Mouse (Mus musculus) c-Kit-positive CD71-positive TER-119-positive erythroid progenitor cells, embryonic 14.5 days (primary cell): Measurements from ENCODE around the gene Mxd4.

ENCODE experiments used
- DNase-seq: peaks from one replicate; pipeline ENCODE4 v3.0.0-alpha.2; 2013; ENCODE audit warnings: low spot score

The Mxd4 gene

DNA sequence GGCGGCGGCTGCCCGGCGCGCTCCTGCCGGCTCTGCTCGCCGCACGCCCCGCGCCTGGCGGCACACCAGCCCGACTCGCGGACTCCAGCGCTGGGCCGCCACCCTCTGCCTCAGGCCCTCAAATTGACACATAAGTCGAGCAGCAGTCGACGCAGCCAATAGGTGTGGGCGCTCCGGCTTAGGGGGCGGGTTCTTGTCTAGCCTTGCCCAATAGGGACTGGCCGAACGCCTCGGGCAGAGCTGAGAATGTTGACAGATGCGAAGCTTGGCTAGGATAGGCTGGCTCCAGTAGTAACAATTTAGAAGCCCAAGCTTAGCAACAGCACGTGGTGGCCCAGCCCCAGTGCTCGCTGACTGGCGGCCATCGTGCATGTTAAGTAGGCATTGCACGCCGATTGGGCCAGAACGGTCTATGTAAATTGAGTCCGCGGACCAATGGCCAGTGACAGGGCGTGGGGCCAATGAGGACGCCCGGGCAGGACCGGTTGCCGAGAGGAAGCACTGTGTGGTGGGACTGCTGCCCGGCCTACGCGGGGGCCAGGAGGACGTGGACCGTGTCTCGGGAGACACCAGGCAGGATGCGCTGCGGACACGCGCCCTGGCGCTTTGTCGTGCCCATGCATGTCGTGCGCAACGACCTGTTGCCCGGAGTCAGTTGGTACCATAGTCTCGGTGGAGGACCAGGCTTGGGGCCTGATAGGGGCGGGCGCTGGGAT lies at the start of gene Mxd4:
Gene Mxd4, minus strand, starts transcription at position 120 of the 716 bp plus-strand sequence.
- DNase-seq = peak; percentile 96

DNA sequence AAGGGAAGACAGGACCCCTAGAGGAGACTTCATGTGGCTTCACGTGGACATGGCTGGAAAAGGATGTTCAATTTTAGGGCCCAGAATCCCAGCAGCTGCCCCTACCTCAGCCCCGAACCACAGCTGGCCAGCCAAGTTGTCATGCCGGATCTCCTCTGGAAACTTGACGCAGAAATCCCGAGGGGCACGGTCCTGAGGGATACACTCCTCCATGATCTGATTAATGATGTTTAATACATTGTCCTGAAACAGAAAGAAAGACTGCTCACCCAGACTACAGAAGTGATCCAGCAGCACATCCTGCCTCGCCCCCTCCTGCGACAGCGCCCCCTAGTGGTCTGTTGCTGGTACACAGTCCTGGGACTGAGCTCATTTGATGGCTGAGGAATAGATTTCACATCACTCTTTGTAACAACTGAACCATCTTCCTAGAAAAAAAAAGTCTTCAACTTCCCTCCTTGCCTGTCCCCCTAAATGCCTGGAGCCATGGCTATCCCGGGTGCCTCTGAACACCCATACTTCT lies 48.4 kb upstream of the Mxd4 start:
- peak; percentile 41 for DNase-seq

DNA sequence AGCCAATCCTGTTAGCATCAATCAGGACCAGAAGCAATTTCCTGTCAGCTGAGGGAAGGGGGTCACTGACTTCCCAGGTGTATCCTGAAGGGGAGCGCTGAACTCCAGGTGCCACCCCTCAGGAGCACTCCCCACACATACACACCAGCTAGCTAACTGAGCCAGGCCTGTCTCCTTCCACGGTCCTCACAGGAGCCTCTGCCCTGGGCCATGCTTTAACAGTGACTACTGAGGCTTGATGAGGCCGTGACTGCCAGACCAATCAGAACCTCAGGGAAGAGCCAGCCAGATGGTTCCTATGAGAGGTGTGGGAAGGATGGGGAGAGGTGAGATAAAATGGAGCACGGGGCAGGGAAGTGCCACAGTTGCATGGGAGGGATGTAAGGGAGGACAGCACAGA lies 47.5 kb upstream of the Mxd4 start:
- no peak for DNase-seq

DNA sequence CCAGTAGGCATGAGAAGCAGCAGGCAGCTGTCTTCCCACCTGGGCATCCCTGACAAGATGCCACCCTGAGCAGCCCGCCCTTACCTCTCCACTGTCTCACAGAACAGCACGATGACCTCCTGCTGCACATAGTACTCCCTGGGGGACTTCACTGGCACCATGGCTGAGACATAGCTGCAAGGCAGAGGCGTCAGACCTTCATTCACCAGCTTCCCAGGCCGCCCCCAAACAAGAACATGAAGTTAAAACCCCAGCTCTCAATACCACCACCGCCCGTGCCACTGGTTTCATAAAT lies 45.6 kb upstream of the Mxd4 start:
- DNase-seq = no peak

DNA sequence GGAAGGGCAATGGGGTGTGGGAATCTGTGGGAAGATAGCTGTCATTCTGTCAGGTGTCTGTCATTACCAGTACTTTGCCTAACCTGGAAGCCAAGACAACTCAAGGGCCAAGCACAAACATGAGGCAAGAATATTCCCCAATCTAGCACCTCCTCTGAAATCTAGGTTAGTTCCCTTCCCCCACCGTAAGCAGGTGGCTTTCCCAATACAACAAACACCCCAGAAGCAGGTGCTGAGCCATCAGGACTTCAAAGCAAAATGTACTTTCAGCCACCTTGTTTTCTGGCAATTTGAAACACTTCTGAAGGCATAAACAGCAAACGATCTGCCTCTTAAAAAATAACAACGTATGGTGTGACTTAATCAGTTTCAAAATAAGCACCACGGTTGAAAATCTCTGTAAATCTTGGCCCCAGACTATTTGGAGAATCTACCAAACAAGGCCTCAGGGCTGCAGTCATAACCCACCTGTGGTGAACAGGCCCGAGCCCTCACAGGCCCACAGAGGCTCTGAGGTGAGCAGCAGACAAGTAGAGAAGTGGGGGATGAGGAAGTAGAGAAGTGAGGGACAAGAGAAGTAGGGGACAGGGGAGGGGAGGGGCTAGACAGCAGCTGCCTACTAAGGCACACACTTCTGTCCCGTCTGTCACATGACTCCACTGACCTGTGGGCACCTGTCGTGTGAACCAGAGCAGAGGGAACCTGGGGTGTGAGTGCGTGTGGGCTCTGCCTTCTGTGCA lies 45.1 kb upstream of the Mxd4 start:
- no peak for DNase-seq

DNA sequence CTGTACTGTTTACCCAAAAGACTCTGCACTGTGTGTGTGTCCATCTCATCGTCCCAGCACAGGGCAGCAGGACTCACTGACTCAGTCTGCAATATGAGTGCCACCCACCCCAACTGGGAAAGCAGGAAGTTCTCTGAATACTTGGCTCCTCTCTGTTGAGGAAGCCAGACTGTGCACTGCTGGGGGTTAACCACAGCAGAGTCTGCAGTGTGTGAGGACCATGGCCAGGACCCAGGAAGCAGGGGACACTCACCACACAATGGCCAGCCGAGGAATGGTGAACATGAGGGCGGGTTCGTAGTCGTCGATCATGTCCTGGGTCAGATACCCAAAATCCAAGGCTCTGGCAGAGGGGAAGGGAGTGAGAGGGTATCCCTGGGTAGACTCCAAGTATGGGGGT lies 44.4 kb upstream of the Mxd4 start:
- no peak for DNase-seq

DNA sequence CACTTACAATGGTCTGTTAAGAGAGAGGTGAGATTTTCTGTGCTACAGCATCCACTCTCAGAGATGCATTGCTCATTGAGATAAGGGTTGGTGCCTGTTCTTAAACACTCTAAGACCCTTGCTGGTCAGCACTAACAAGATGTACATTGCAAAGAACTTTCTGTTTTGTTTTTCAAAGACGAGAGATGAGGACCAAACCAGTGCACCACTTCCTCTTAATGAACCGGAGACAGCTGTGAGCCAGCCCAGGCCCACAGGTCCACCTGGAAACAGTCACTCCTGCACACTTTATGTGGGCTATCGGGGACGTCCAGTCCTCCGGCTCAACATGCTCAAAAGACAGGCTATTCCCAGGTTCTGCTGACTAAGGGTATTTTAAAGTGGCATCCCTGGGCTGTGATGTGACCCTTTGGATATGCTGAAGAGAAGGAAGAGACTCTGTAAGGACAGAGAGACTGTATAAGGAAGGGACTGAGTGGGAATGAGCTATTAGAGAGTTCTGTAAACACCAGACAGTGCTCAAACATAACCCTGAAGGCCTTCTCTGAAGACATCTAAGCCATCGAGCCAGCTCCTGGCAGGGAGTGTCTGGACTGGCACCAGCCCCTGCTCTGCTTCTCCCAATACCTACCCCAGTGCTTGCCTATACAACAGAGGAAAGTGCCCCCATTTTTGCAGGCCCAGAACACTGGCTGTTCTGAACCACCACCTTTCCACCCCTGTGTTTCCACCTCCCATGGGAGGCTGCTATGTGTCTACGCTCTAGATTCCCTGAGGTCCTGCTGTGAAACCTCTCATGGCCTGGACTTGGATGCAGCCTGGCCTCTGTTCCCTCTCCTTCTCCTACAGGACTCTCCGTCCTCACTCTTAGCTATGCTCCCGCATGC lies 43.3 kb upstream of the Mxd4 start:
- no peak for DNase-seq

DNA sequence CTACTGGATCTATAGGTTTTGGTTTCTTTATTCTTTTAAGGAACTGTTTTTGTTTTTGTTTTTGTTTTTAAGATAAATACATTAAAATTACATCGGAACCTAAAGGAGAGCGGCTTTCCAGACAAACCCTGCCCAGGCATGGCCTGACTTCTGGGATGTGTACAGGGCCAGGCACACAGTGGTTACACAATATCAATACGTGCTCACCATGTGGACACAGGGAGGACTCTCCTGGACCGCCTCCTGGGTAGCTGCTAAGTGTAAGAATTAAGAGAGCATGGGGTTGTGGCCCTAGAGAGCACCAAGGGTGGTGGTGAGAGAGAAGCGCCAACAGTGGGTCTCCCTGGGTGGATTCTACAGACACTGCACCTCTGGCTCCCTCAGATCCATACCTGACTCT lies 42.0 kb upstream of the Mxd4 start:
- DNase-seq = no peak

DNA sequence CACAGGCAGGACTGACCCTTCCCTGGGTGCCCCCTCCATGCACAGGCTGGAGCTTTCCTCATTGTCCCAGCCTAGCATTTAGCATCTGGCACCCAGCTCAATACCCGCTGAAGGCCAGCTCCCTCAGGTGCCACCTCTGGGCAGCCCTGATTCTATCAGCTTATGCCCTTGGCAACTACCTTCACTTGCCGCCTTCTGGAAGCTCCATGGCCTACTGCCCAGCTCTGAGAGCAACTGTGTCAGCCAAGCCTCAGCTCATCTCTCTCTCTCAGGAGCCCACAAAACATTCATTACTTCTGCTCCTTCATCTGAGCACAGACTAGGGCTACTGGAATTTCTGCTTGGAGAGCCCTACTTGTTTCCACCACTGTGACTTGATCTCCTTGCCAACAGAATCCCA lies 38.0 kb upstream of the Mxd4 start:
- no peak for DNase-seq

DNA sequence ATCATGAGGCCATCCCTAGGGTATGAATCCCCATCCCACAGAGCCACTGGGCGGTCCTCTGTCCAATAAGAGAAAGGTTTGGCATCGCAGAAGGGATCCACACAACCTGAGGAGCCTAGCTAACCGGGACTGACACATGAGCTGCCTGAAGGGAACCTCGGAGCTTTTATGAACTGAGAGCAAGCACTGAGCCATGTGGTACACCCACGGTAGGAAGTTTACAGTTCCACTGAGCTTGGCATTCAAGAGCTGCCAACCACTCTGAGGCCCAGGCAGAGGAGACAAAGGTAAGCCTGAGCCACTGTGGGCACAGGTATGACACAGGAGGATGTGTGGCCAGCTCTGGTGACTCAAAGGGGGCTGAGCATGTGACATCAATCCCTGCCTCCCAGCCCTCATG lies 37.0 kb upstream of the Mxd4 start:
- no peak for DNase-seq

DNA sequence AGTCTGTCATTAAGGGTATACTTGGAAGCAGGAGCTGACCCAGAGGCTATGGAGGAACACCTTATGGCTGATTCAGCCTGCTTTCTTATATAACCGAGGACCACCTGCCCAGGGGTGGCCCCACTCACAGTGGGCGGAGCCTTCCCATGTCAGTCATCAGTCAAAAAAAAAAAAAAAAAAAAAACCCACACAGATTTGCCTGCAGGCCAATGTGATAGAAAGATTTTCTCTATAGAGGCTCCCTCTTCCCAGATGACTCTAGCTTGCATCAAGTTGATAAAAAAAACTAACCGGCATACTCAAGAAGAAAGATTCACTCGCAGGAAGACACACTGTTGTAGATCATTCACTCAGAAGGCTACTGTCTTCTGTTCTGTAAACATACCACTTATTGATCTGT lies 32.5 kb upstream of the Mxd4 start:
- no peak for DNase-seq

DNA sequence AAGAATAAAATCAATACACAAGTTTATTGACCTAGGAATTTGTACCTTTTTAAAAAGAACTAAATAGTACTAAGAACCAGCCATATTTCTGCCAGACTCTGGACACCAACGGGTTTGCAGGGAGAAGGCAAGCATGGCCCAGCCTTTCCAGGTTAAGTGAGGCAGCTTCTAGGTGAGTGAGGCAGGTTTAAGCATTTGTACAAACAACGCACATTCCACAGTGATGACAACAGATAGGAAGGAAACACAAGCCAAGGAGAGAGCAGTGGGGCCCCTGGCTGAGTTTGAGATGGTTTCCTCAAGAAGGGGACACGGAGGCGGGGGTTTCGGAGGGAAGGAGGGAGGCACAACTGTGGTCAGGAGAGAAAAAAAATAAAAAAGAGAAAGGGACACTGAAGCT lies 31.2 kb upstream of the Mxd4 start:
- no peak for DNase-seq

DNA sequence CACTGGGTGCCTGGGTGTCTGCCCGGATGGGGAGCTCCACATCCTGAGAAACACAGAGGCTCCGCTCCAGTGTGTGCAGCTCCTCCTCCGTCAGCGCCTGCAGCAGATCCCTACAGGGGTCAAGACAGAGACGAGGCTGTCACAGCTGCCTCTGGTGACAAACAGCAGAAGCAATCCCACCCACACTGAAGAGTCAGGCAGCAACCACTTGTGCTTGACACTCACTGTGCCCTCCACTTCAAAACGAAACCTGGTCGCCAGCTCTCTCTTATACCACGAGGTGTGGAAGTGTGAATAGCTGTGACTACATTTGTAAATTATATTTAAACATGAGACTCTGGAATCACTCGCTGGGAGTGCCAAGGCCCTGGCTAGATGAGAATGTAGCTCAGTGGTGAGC lies 30.2 kb upstream of the Mxd4 start:
- DNase-seq = no peak

DNA sequence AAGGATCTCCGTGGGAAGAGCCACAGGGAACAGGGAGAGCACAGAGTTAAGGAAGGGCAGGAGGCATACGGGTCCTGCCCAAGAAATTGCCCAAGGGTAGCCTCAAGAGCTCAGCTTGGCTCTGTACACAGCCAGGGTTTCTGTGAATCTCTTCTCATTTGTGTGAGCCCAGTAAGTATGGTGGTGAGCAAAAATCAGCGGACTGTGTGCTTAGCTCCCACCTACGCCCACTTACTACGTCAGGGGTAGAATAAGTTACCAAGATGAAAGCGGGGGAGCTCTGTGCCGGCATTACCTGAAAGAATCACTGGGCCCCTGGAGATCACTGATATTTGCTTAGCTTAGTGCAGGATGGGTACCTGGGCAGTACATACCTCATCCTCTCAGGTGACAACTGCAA lies 28.5 kb upstream of the Mxd4 start:
- no peak for DNase-seq

DNA sequence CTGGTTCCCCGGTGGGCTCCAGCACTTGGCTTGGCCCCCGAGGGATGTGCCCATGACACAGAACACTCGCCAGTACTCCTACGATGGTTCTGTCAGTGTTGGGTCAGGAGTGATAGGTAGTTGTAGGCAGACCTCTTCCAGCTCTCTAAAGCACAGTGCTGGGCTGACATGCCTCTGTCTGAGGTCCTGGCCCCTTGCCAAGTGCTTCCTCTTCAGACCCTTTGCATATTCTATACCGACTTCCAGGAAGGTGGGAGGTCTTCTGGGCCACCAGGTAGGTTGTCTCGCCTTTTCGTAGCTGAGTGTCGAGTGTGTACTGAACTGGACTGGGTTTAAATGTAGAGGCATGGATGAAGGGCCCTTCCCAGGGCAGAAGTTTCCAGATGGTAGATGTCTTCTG lies 26.1 kb upstream of the Mxd4 start:
- DNase-seq = no peak

DNA sequence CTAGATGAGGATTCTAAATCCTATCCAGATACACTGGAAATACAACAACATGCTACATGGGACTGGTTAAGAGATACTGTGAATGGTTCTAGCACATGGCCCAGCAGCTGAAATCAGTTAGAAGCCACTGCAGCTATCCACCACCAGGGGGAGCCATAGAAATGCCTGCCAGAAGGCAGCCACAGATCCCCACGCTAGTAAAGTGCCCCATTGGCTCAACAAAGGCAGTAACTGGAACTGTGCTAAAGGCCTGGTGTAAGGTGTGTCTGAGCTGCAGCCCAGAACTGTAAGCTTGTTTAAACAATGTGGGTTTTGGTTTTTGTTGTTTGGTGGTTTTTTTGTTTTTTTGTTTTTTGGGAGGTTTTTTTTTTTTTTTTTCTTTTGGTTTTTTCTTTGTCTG lies 22.8 kb upstream of the Mxd4 start:
- peak; percentile 71 for DNase-seq

DNA sequence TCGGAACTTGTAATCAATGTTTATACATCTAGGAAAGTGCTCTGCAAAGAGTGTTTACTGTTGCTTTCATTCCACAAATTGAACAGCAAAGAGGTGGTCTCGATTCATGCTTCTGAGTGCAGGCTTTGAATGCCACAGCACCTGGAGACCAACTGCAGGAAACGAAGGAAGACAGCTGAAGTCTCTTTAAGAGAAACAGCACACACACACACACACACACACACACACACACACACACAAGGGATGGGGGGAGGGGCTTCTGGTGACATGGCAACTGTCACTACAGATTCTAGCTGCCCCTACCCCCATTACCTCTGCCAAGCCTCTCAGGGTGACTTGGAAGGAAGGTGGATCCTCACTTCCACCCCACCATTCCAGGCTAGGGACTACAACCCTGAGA lies 20.0 kb upstream of the Mxd4 start:
- no peak for DNase-seq

DNA sequence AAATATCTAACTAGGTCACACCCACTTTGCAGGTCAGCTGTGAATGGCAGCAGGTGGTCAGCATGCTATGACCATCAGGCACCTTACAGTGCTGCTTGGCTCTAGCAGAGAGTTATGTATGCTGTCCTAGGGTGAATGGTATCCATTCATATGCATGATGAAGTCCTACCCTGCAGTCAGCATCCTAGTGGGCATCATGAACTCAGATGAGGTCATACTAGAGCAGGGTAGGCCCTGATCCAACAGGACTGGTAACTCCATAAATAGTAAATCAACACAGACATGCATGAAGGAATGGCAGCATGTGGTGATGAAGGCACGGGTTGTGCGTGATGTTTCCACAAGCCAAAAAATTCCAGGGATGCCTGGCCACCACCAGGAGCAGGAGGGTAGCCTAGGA lies 18.3 kb upstream of the Mxd4 start:
- no peak for DNase-seq

DNA sequence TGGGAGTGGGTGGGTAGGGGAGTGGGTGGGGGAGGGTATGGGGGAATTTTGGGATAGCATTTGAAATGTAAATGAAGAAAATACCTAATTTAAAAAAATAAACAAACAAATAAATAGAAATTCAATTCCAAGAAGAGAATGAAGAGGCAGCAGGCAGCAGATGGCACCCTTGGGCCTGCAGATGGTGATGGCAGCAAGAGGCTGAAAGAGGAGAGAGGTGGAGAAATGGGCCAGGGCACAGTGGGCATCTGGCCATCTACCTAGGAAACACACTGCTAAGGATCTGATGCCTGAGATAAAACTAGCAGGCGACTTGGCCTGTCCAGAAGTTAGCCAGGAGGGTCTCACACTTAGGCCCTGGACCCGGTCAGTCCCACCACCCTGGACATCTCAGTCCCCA lies 17.4 kb upstream of the Mxd4 start:
- no peak for DNase-seq

DNA sequence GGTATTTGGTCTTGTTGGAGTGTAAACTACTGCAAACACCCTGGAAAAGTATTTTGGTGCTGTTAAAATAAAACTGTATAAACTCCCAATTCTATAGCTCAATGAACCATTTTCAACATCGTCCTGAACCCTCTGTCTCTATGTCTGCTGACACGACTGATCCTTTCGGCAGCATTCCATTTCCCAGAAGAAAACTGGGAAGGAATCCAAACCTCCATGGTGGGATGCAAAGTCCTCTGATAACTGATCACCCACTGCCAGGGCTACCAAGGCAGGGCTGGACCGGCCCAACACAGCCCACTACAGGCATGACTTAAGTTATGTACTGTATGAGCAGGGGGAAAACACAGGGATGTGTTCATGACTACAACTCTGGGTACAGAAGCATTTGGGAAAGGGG lies 14.5 kb upstream of the Mxd4 start:
- DNase-seq = no peak

DNA sequence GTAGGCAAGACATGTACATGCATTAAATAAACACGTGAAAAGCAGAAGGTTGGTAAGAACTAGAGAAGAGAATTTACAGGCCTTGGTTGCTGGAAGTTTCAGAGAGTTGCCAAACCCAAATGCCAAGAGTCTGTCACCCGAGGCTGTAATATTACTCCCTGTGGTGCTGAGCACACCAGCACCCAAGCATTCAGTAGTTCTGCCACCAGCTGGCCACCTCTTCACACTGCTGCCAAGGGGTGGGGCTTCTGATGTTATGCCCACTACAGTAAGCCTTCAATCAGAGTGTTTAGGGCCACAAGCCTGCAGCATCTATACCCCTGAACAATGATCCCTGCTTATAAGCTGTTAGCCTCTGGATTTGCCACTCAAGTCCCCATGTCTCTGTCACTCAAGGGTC lies 13.9 kb upstream of the Mxd4 start:
- DNase-seq = no peak

DNA sequence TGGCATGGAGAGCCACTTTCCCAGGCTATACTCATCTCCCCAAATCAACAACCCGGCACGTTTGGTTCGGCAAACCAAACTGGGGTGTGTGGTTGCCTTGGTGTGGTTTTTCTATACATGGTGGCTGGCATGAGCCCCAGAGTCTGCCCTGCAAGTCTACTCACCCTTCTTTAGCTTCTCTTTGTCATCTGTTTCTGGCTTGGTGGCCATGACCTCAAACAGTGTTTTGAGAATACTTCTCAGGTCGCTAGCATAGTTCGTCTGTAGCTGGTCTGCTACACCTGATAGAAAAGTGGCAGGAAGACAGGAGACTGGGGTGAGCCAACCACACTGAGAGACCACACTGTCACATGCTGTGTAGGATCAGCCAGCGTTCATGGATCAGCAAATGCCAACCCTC lies 11.1 kb upstream of the Mxd4 start:
- DNase-seq = no peak

DNA sequence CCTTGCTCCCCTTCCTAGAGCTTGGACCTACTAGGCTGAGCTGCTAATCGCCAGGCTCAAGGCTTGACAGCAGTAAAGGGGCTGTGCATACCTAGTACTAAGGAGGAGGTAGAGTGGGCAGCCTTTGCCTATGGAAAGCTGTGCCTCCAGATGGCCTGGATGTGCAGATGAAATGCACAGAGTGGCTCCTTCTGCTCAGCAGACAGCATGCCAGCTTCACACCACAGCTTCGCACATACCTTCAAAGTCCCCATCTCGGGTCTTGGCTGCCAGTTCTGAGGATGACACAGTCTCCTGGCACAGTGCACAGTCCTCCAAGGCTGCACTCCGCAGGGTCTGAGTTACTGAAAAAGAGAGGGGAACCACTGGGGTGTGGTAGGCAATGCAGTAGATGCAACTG lies 9.7 kb upstream of the Mxd4 start:
- DNase-seq = no peak
